11 mouse cellular contexts compared by ENCODE assay signal in the genomic region with DNA sequence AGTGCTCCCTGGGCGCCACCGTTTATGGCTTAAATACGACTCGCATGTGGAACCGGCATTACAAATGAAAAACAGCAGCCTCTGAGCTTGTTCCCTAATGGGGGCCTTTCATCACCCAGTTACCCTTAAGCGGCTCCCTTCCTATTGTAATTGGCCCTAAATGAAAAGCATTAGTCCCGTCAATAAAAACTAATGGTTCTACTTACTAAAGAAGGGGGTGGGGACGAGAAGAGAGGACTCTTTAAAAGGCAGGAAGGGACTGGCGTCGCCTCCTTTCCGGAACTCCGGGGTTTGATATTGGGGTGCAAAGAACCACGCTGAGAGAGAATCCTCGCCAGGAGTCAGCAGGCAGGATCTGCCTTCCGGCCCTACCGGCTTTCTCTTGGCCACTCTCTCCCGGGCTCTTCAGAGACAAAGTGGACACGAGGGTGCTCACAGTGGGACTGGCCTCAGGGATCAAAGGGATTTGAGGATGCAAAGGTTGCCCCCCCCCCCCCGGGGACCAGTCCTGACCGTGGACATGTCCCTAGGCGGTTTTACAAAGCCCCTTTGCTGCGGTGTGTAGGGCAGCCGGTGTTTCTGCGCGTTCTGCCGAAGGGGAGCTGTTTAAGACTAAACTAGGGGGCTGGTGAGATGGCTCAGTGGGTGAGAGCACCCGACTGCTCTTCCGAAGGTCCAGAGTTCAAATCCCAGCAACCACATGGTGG.
DNase-seq lines count a peak whose midpoint lies in the region; ATAC-seq lines count a peak whose summit lies in the region.
"Had no signal": no experiment of that assay in that cellular context is flagged by ENCODE, and none has a peak within 500 bp of the region (broad histone marks: within the 10 kb centered on the region; RNA-seq: fewer than 3 reads in every experiment).

No protein-coding gene starts in this region.

- H3K4me2 ChIP-seq in heart, embryonic 13.5 days, result peak overlapping the region; percentile 58
- H3K4me2 ChIP-seq in embryonic facial prominence, embryonic 11.5 days (ENCODE audit: low read depth, low read length), result peak overlapping the region; percentile 36
- H3K4me2 ChIP-seq in hindbrain, embryonic 16.5 days (ENCODE audit: low read length), result peak overlapping the region; percentile 51
- H3K4me2 ChIP-seq in neural tube, embryonic 11.5 days (ENCODE audit: low read depth), result peak overlapping the region; percentile 40

- H3K27ac ChIP-seq in heart, embryonic 13.5 days (replicated peaks), result no peak overlapping the region
- H3K27ac ChIP-seq in embryonic facial prominence, embryonic 11.5 days (replicated peaks; ENCODE audit: low read depth, low read length), result no peak overlapping the region
- no peak overlapping the region for H3K27ac ChIP-seq in hindbrain, embryonic 16.5 days (ENCODE audit: low read depth, low read length)
- H3K27ac ChIP-seq in neural tube, embryonic 11.5 days (ENCODE audit: low read depth, low read length), result no peak overlapping the region

- peak overlapping the region; percentile 31 for H3K4me3 ChIP-seq in heart, embryonic 13.5 days
- H3K4me3 ChIP-seq in embryonic facial prominence, embryonic 11.5 days (ENCODE audit: low read depth, low read length), result peak overlapping the region; percentile 5; the same call in 1 of the 2 replicates
- peak overlapping the region; percentile 26 for H3K4me3 ChIP-seq in hindbrain, embryonic 16.5 days (ENCODE audit: low read length)
- peak overlapping the region; percentile 12; the same call in 1 of the 2 replicates for H3K4me3 ChIP-seq in neural tube, embryonic 11.5 days (ENCODE audit: low read depth, low read length)

- intact Hi-C loops in heart, postnatal 14 days (cut with DNase I), result loop anchor here (10.0 kb wide), 1 partner anchor 63 kb away; no protein-coding TSS in a partner anchor

- H3K4me1 ChIP-seq in heart, embryonic 13.5 days, result peaks cover 8% of the 10 kb centered on the region; the same call in 1 of the 2 replicates
- peaks cover 8% of the 10 kb centered on the region for H3K4me1 ChIP-seq in embryonic facial prominence, embryonic 11.5 days (ENCODE audit: control insufficient read depth, insufficient read depth, low read length)
- peaks cover 8% of the 10 kb centered on the region for H3K4me1 ChIP-seq in hindbrain, embryonic 16.5 days (ENCODE audit: control insufficient read depth, insufficient read depth, low read depth, low read length)
- H3K4me1 ChIP-seq in neural tube, embryonic 11.5 days (ENCODE audit: control insufficient read depth, insufficient read depth, low read length), result peaks cover 6% of the 10 kb centered on the region; the same call in 1 of the 2 replicates

- peaks cover 54% of the 10 kb centered on the region for H3K27me3 ChIP-seq in heart, embryonic 13.5 days (replicated peaks)
- no peaks in the 10 kb centered on the region; the same call in 1 of the 2 replicates for H3K27me3 ChIP-seq in embryonic facial prominence, embryonic 11.5 days (ENCODE audit: control insufficient read depth, insufficient read depth, low read length)
- peaks cover 9% of the 10 kb centered on the region for H3K27me3 ChIP-seq in hindbrain, embryonic 16.5 days (replicated peaks; ENCODE audit: control insufficient read depth, insufficient read depth, low read length)
- no peaks in the 10 kb centered on the region for H3K27me3 ChIP-seq in neural tube, embryonic 11.5 days (ENCODE audit: control insufficient read depth, insufficient read depth, low read length)

- ATAC-seq in heart, embryonic 13.5 days (ENCODE audit: extremely low read depth, insufficient number of reproducible peaks, low FRiP score, low TSS enrichment), result no peak
- ATAC-seq in embryonic facial prominence, embryonic 11.5 days (replicated peaks; ENCODE audit: insufficient number of reproducible peaks, low FRiP score, low TSS enrichment, low read depth), result peak; percentile 39
- no peak for ATAC-seq in hindbrain, embryonic 16.5 days
- no peak for ATAC-seq in neural tube, embryonic 11.5 days (ENCODE audit: insufficient read depth, low FRiP score, low TSS enrichment)

- no peak overlapping the region for H3K9ac ChIP-seq in heart, embryonic 13.5 days
- H3K9ac ChIP-seq in embryonic facial prominence, embryonic 11.5 days (replicated peaks; ENCODE audit: low read length), result no peak overlapping the region
- H3K9ac ChIP-seq in hindbrain, embryonic 16.5 days (ENCODE audit: low read depth, low read length), result 0 out of 2 replicates have a peak overlapping the region, but pooled peaks have one; percentile 23
- H3K9ac ChIP-seq in neural tube, embryonic 11.5 days (ENCODE audit: low read length), result no peak overlapping the region

- no peaks in the 10 kb centered on the region for H3K9me3 ChIP-seq in heart, embryonic 13.5 days
- H3K9me3 ChIP-seq in embryonic facial prominence, embryonic 11.5 days (replicated peaks; ENCODE audit: control insufficient read depth, low read length), result no peaks in the 10 kb centered on the region
- no peaks in the 10 kb centered on the region for H3K9me3 ChIP-seq in hindbrain, embryonic 16.5 days (ENCODE audit: control insufficient read depth, low read length)
- H3K9me3 ChIP-seq in neural tube, embryonic 11.5 days (ENCODE audit: control insufficient read depth, low read length), result no peaks in the 10 kb centered on the region; the same call in 1 of the 2 replicates

- DNase-seq in heart, postnatal 14 days, result no peak
- peak; percentile 88 for DNase-seq in embryonic facial prominence, embryonic 11.5 days (ENCODE audit: low spot score)
- DNase-seq in neural tube, embryonic 11.5 days (ENCODE audit: low spot score), result peak; percentile 40
- no peak for DNase-seq in testis, postnatal 14 days (ENCODE audit: low spot score)
- no peak for DNase-seq in right cerebral cortex, adult 2 months (ENCODE audit: low spot score in 2 of 2)
- DNase-seq in left cerebral cortex, adult 11 months (ENCODE audit: low spot score), result no peak
- DNase-seq: cerebellum, postnatal 25 days; lung, adult 18-20 months; thymus, postnatal 4 days had no signal

- WGBS in heart, embryonic 13.5 days, result 4% methylated on average over 28 of the region's 28 CpGs
- WGBS in embryonic facial prominence, embryonic 11.5 days, result 3% methylated on average over 28 of the region's 28 CpGs
- 2% methylated on average over 28 of the region's 28 CpGs for WGBS in hindbrain, embryonic 16.5 days
- 2% methylated on average over 28 of the region's 28 CpGs for WGBS in neural tube, embryonic 11.5 days

- no peaks in the 10 kb centered on the region for H3K36me3 ChIP-seq in heart, embryonic 13.5 days
- H3K36me3 ChIP-seq in embryonic facial prominence, embryonic 11.5 days (replicated peaks; ENCODE audit: control insufficient read depth, insufficient read depth, low read depth, low read length), result no peaks in the 10 kb centered on the region
- H3K36me3 ChIP-seq in hindbrain, embryonic 16.5 days (ENCODE audit: control insufficient read depth, insufficient read depth, low read length), result no peaks in the 10 kb centered on the region
- no peaks in the 10 kb centered on the region for H3K36me3 ChIP-seq in neural tube, embryonic 11.5 days (ENCODE audit: control insufficient read depth, insufficient read depth, low read length)

Comparison
In these comparisons a context has a peak if more than half of its experiments do, and no peak if none do; other contexts are left out.
1. DNase-seq: peak in embryonic facial prominence, embryonic 11.5 days (single experiment) and neural tube, embryonic 11.5 days (single experiment); none in heart, postnatal 14 days (0 of 2), testis, postnatal 14 days (single experiment), right cerebral cortex, adult 2 months (0 of 2) and left cerebral cortex, adult 11 months (single experiment).
2. Peak in every context shown above with its lines, with median percentiles within 50 percentile points of each other: H3K4me2 ChIP-seq and H3K4me3 ChIP-seq.